Mouse (Mus musculus) CH12.LX (cell line): ENCODE data around the gene Degs2. TPM values are rescaled to one million over a fixed set of nuclear protein-coding genes. Genes with fewer than 3 reads are reported as not detected.

Experiments
- DNase-seq: peaks from one replicate; pipeline ENCODE4 v3.0.0-alpha.2; 2013; ENCODE audit errors: extremely low read depth
- H3K27ac ChIP-seq: 2 replicates; pipeline ENCODE4 v1.5.1; 2012; ENCODE audit warnings: low read depth, mild to moderate bottlenecking, control low read depth, moderate library complexity; ENCODE audit not compliant: insufficient read depth
- H3K27me3 ChIP-seq: replicated peaks from 2 replicates; pipeline ENCODE3; 2012; ENCODE audit warnings: inconsistent platforms
- H3K36me3 ChIP-seq, 2 experiments: replicated peaks in 1 of 2; 2 replicates each; pipeline versions ENCODE3 to v1.6.1; 2012; ENCODE audit warnings: inconsistent platforms in 1 of 2, low read length in 1 of 2, mild to moderate bottlenecking in 1 of 2, mixed read lengths in 1 of 2, moderate library complexity in 1 of 2; ENCODE audit not compliant: control insufficient read depth in 1 of 2, insufficient read depth in 1 of 2
- H3K4me1 ChIP-seq, 2 experiments: 2 replicates each; pipeline ENCODE4 v1.6.1; 2012; ENCODE audit warnings: inconsistent platforms in 1 of 2, moderate library complexity in 1 of 2; ENCODE audit not compliant: insufficient read depth in 2 of 2, control insufficient read depth in 1 of 2
- H3K4me2 ChIP-seq: 2 replicates; pipeline ENCODE4 v1.6.1; 2012; ENCODE audit warnings: low read depth, mild to moderate bottlenecking, control low read depth; ENCODE audit not compliant: poor library complexity, insufficient read depth, severe bottlenecking
- H3K4me3 ChIP-seq, 3 experiments: fragments of 150-350 bp in 1 of 3; sonication (generic) in 1 of 3; replicated peaks in 1 of 3; 2 replicates each; pipeline versions ENCODE3 to v1.5.1; 2011 to 2012; ENCODE audit warnings: low read depth in 2 of 3, low read length in 2 of 3, mild to moderate bottlenecking in 2 of 3, moderate library complexity in 2 of 3, control low read depth in 1 of 3, improper control_type of control experiment in 1 of 3, inconsistent platforms in 1 of 3, mixed read lengths in 1 of 3; ENCODE audit not compliant: poor library complexity in 1 of 3
- H3K79me2 ChIP-seq: replicated peaks from 2 replicates; pipeline ENCODE4 v1.6.1; 2012; ENCODE audit warnings: mild to moderate bottlenecking, moderate library complexity; ENCODE audit not compliant: control insufficient read depth, poor library complexity, insufficient read depth, severe bottlenecking; ENCODE audit errors: extremely low read depth
- H3K9ac ChIP-seq: 2 replicates; pipeline ENCODE4 v1.6.1; 2012; ENCODE audit warnings: low read depth, mild to moderate bottlenecking, control low read depth, moderate library complexity; ENCODE audit not compliant: insufficient read depth
- H3K9me3 ChIP-seq: replicated peaks from 2 replicates; pipeline ENCODE3; 2012; ENCODE audit warnings: low read length, inconsistent platforms, mixed read lengths
- CHD2 ChIP-seq: IDR thresholded peaks from 2 replicates; pipeline ENCODE4 v1.6.1; 2011; ENCODE audit warnings: low read length, improper control_type of control experiment
- CTCF ChIP-seq, 2 experiments: IDR thresholded peaks in 1 of 2; conservative IDR thresholded peaks in 1 of 2; 2 replicates each; pipeline ENCODE4 v1.5.1; 2011 to 2012; ENCODE audit warnings: low read depth in 2 of 2, low read length in 2 of 2, improper control_type of control experiment in 1 of 2, inconsistent platforms in 1 of 2, mild to moderate bottlenecking in 1 of 2, moderate library complexity in 1 of 2
- E2F4 ChIP-seq: IDR thresholded peaks from 2 replicates; pipeline ENCODE4 v1.6.1; 2011; ENCODE audit warnings: low read depth, low read length, improper control_type of control experiment; ENCODE audit not compliant: insufficient replicate concordance
- ELF1 ChIP-seq: IDR thresholded peaks from 2 replicates; pipeline ENCODE4 v1.6.1; 2014; ENCODE audit warnings: low read depth, mild to moderate bottlenecking, inconsistent platforms, low read length, improper control_type of control experiment
- ETS1 ChIP-seq: conservative IDR thresholded peaks from 2 replicates; pipeline ENCODE4 v1.6.1; 2012; ENCODE audit warnings: low read depth, mild to moderate bottlenecking, inconsistent platforms, low read length, improper control_type of control experiment, moderate library complexity
- GABPA ChIP-seq: IDR thresholded peaks from 2 replicates; pipeline ENCODE4 v1.6.1; 2012; ENCODE audit warnings: low read depth, low read length, improper control_type of control experiment, inconsistent platforms; ENCODE audit not compliant: insufficient replicate concordance
- HCFC1 ChIP-seq: IDR thresholded peaks from 2 replicates; pipeline ENCODE4 v1.6.1; 2012; ENCODE audit warnings: low read depth, mild to moderate bottlenecking, inconsistent platforms, low read length, improper control_type of control experiment
- IRF4 ChIP-seq: IDR thresholded peaks from 2 replicates; pipeline ENCODE4 v1.6.1; 2014; ENCODE audit warnings: low read depth, mild to moderate bottlenecking, inconsistent platforms, low read length, improper control_type of control experiment
- JUN ChIP-seq: IDR thresholded peaks from 2 replicates; pipeline ENCODE4 v1.6.1; 2011; ENCODE audit warnings: low read depth, mild to moderate bottlenecking, low read length, improper control_type of control experiment, moderate library complexity; ENCODE audit not compliant: insufficient read depth
- JUND ChIP-seq: conservative IDR thresholded peaks from 2 replicates; pipeline ENCODE4 v1.6.1; 2011; ENCODE audit warnings: low read depth, low read length, improper control_type of control experiment
- KAT2A ChIP-seq: IDR thresholded peaks from 2 replicates; pipeline ENCODE4 v1.6.1; 2012; ENCODE audit warnings: low read length, improper control_type of control experiment, inconsistent platforms; ENCODE audit not compliant: insufficient replicate concordance
- MAFK ChIP-seq: IDR thresholded peaks from 2 replicates; pipeline ENCODE4 v1.6.1; 2011; ENCODE audit warnings: low read length, improper control_type of control experiment; ENCODE audit not compliant: insufficient replicate concordance
- MXI1 ChIP-seq: IDR thresholded peaks from 2 replicates; pipeline ENCODE4 v1.6.1; 2011; ENCODE audit warnings: mild to moderate bottlenecking, low read depth, low read length, improper control_type of control experiment
- MYC ChIP-seq: IDR thresholded peaks from 2 replicates; pipeline ENCODE4 v1.6.1; 2011; ENCODE audit warnings: low read depth, mild to moderate bottlenecking, improper control_type of control experiment, low read length
- NELFE ChIP-seq: IDR thresholded peaks from 2 replicates; pipeline ENCODE4 v1.6.1; 2011; ENCODE audit warnings: low read depth, low read length, improper control_type of control experiment
- PAX5 ChIP-seq: IDR thresholded peaks from 2 replicates; pipeline ENCODE4 v1.6.1; 2012; ENCODE audit warnings: low read length, inconsistent platforms, mixed read lengths
- POLR2AphosphoS2 ChIP-seq: IDR thresholded peaks from 2 replicates; pipeline ENCODE4 v1.6.1; 2011; ENCODE audit warnings: low read depth, low read length, improper control_type of control experiment
- SIN3A ChIP-seq: IDR thresholded peaks from 2 replicates; pipeline ENCODE4 v1.6.1; 2012; ENCODE audit warnings: low read length, improper control_type of control experiment, inconsistent platforms
- SMC3 ChIP-seq: IDR thresholded peaks from 2 replicates; pipeline ENCODE4 v1.6.1; 2011; ENCODE audit warnings: low read depth, low read length, improper control_type of control experiment
- TCF12 ChIP-seq: IDR thresholded peaks from 2 replicates; pipeline ENCODE4 v1.6.1; 2014; ENCODE audit warnings: low read depth, mild to moderate bottlenecking, inconsistent platforms, low read length, improper control_type of control experiment
- ZC3H11A ChIP-seq: IDR thresholded peaks from 2 replicates; pipeline ENCODE4 v1.6.1; 2012; ENCODE audit warnings: low read depth, mild to moderate bottlenecking, inconsistent platforms, low read length, improper control_type of control experiment
- dilution Hi-C: fragments of 300-500 bp; cut with MboI; formaldehyde crosslinking; loops from 2 replicates; pipeline ENCODE4 v1.14.3; 2020; ENCODE audit warnings: low sequenced_read_pairs; ENCODE audit not compliant: extremely low pct_unique_long_range_greater_than_20kb, extremely low pct_ligation_motif_present
- in situ Hi-C: fragments of 300-500 bp; cut with MboI; formaldehyde crosslinking; loops from 3 replicates; pipeline ENCODE4 v1.14.3; 2019; ENCODE audit warnings: low sequenced_read_pairs, low pct_ligation_motif_present, low pct_unique_long_range_greater_than_20kb, mixed read lengths
- polyA plus RNA-seq: library from polyadenylated mRNA; unstranded; fragments of >175 nt; gene quantifications from 2 replicates; pipeline ENCODE4 v1.2.1, GENCODE M21; 2012; ENCODE audit warnings: low read depth; ENCODE audit not compliant: insufficient read length
- total RNA-seq, 2 experiments: library from RNA; depleted of rRNA; stranded (reverse); fragments of 300-350 nt in 1 of 2; fragments of >200 nt in 1 of 2; gene quantifications; 2 replicates each; pipeline ENCODE4 v1.2.3; 2012 to 2014

The Degs2 gene
- total and polyA plus RNA-seq, 3 experiments: not detected

DNA sequence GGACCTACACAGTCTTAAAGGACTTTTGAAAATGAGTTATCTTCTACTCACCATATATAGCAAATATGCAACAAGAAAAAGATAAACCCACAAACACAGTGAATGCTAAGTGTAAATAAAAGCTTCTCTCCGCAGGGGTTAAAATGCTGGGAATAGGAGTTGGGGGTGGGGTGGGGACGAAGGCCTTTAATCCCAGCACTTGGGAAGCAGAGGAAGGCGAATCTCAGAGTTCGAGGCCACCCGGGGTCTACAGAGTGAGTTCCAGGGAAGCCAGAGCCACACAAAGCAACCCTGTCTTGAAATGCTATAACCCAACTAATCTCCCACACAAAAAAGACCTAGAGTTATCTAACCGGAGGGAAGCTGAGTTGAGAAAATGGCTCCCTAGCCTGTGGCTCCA, 46.9 kb upstream of the Degs2 start:
- no peak overlapping the region for H3K9ac ChIP-seq
- H3K4me1 ChIP-seq: peaks cover 0 to 3% of the 10 kb centered on the region in 2 experiments; a peak in 1 of 4 replicates
- no peak overlapping the region for H3K4me3 ChIP-seq
- peaks cover 3% of the 10 kb centered on the region for H3K9me3 ChIP-seq
- DNase-seq: no peak
- H3K36me3 ChIP-seq: peaks cover 0 to 4% of the 10 kb centered on the region in 2 experiments
- TF ChIP-seq CTCF (conservative IDR thresholded peaks at IDR 0.05 in 1 of 2, IDR thresholded peaks at IDR 0.05 in 1 of 2; ENCODE audit: low read depth in 2 of 2, low read length in 2 of 2) (no peak), KAT2A (no peak), ZC3H11A (no peak), POLR2AphosphoS2 (no peak), MXI1 (no peak), JUND (no peak), ELF1 (no peak), PAX5 (no peak), NELFE (no peak), TCF12 (no peak), HCFC1 (no peak)
- H3K79me2 ChIP-seq: no peaks in the 10 kb centered on the region
- H3K27me3 ChIP-seq: peaks cover 11% of the 10 kb centered on the region
- dilution Hi-C loops (no loop called here), in situ Hi-C loops (no loop called here)
- no peak overlapping the region for H3K27ac ChIP-seq
- H3K4me2 ChIP-seq: no peak overlapping the region

DNA sequence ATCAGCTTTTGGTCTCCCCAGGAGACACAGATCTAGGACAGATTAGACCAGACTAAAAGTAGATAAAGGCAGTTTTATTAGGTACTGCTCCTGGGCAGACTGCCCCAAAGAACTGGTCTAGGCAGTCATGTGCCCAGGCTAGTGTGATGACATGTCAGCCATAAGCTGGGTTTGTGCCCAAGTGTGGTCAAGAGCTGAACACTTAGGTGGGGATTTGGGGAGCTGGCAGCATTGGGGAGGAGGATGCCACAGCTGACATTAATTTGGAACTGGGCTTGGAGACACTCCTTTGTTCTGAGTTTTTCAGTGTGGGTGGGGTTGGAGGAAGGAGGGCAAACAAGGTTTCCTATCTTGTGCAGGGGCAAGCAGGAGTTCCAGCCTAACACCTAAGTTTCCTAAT, 43.9 kb upstream of the Degs2 start:
- Histone ChIP-seq H3K9me3 (peaks cover 3% of the 10 kb centered on the region), H3K27me3 (peaks cover 13% of the 10 kb centered on the region), H3K79me2 (no peaks in the 10 kb centered on the region), H3K4me1 (0 out of 4 replicates have a peak, but pooled peaks cover 0 to 3% of the 10 kb centered on the region in 2 experiments), H3K9ac (no peak overlapping the region), H3K4me2 (no peak overlapping the region), H3K36me3 (no peaks in the 10 kb centered on the region), H3K27ac (no peak overlapping the region), H3K4me3 (no peak overlapping the region)
- dilution Hi-C loops (no loop called here), in situ Hi-C loops (no loop called here)
- TF ChIP-seq ETS1 (no peak), NELFE (no peak), TCF12 (no peak), IRF4 (no peak), JUN (no peak), MAFK (no peak), E2F4 (no peak), GABPA (no peak), MYC (no peak), SIN3A (no peak), POLR2AphosphoS2 (no peak), CHD2 (no peak), SMC3 (no peak)
- DNase-seq: no peak
